Mouse (Mus musculus) neutrophil, adult 59 days (primary cell): Measurements from ENCODE around the gene Hacd1. TPM values are rescaled to one million over a fixed set of nuclear protein-coding genes. Genes with fewer than 3 reads are reported as not detected.

Experiments used
- total RNA-seq, 2 experiments: library from RNA; stranded (reverse); gene quantifications; 1 replicate in 1 of 2; 2 replicates in 1 of 2; pipeline ENCODE4 v1.2.4; 2023

The Hacd1 gene
- total RNA-seq, result 1 to 10 TPM; 4.4 to 6.2 TPM

GRCm38 (mm10) chr2:14055566-14056331 lies at the start of gene Hacd1:
Gene Hacd1 (minus strand): TSS chr2:14056135.

GRCm38 (mm10) chr2:14073362-14074220 lies 17.7 kb upstream of the Hacd1 start, which contains the start of gene Stam:
Gene Stam (plus strand): TSS chr2:14074098.

Other genes starting within 250 kb of the Hacd1 start
- 10 to 100 TPM; 27.8 to 28.7 TPM for gene Stam, start 18.0 kb upstream of the Hacd1 start, total RNA-seq
- under 1 TPM in 1 of 2 experiments, not detected in 1; 0.09 TPM for gene Tmem236, start 118.4 kb upstream of the Hacd1 start, total RNA-seq
- gene Mrc1, start 173.3 kb upstream of the Hacd1 start, total RNA-seq, result 1 to 10 TPM; 6.0 to 8.8 TPM